Mouse (Mus musculus) cerebellum, postnatal 10 days (tissue): Measurements from ENCODE around the gene Olfr750.

Experiments used
- DNase-seq, 2 experiments: peaks; one replicate each; pipeline ENCODE4 v3.0.0; 2021; ENCODE audit warnings: mixed read lengths in 2 of 2

The Olfr750 gene

GRCm38 (mm10) chr14:51026391-51027133 lies 47.7 kb downstream of the Olfr750 start:
- DNase-seq = peak; percentile 75 to 77

DNA sequence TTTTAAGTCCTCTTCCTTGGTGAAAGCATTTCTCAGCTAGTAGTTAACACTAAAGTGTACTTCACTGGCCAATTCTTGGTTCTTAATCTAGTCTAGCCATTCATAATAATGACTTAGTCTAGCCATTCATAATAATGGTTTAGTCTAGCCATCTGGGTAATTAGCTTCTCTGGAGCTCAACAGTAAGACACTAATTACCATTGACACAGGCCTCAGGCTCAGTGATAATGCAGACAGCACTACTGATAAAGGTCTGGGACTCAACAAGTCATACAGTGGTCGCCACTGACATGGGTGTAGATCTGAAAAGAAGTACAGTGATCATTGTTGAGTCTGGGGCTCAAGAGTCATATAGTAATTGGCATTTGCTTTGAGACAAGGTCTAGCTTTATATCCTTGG lies 49.4 kb downstream of the Olfr750 start:
- DNase-seq = no peak

- DNase-seq = no peak
Observed at GRCm38 (mm10) chr14:51023457-51023856, 50.8 kb downstream of the Olfr750 start.

DNA sequence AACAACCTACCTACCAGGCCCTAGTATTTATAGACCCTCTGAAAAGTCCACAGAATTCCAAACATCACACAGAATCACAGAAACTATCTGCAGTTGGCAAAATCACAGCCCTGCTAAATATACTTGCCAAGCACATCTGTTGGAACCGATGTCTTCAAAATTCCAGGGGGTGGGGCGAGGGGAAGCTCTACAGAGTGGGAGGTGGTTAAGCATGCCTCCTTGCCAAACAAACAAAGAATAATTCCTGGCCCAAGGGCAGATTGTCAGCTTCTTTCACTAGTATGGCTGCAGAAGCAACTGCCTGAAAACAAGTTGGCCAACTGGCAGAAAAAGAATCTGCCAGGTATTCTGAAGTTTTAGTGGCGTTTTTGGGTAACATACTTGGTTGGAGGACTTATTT lies 57.0 kb downstream of the Olfr750 start:
- DNase-seq = no peak
